Mouse (Mus musculus) heart, adult 2 months (tissue): ENCODE data around the gene Psmd8. TPM values are rescaled to one million over a fixed set of nuclear protein-coding genes. Genes with fewer than 3 reads are reported as not detected.

Source experiments
- DNase-seq, 2 experiments: peaks; one replicate each; pipeline ENCODE4 v3.0.0; 2021
- H3K27ac ChIP-seq: fragments of 200-600 bp; 2 replicates; pipeline ENCODE4 v1.8.1; 2022
- H3K27me3 ChIP-seq: fragments of 200-500 bp; 2 replicates; pipeline ENCODE4 v1.6.1; 2012; ENCODE audit warnings: mild to moderate bottlenecking, low read length, inconsistent platforms, mixed read lengths; ENCODE audit not compliant: control insufficient read depth, insufficient read depth
- H3K36me3 ChIP-seq: fragments of 200-500 bp; 2 replicates; pipeline ENCODE4 v1.6.1; 2012; ENCODE audit warnings: low read length, inconsistent platforms; ENCODE audit not compliant: control insufficient read depth, insufficient read depth
- H3K4me1 ChIP-seq: fragments of 200-500 bp; 2 replicates; pipeline ENCODE4 v1.6.1; 2011; ENCODE audit warnings: low read length; ENCODE audit not compliant: control insufficient read depth, insufficient read depth
- H3K4me3 ChIP-seq: fragments of 200-600 bp; 2 replicates; pipeline ENCODE4 v1.8.1; 2022
- H3K79me2 ChIP-seq: fragments of 200-500 bp; replicated peaks from 2 replicates; pipeline ENCODE4 v1.6.1; 2012; ENCODE audit warnings: mild to moderate bottlenecking, inconsistent platforms, low read length, moderate library complexity, mixed read lengths; ENCODE audit not compliant: control insufficient read depth, insufficient read depth
- H3K9ac ChIP-seq: fragments of 200-500 bp; 2 replicates; pipeline ENCODE4 v1.6.1; 2012; ENCODE audit warnings: low read depth, mild to moderate bottlenecking, control low read depth, inconsistent platforms, low read length, mixed read lengths
- CTCF ChIP-seq: fragments of 200-600 bp; IDR thresholded peaks from 2 replicates; pipeline ENCODE4 v1.8.1; 2022; ENCODE audit warnings: antibody characterized with exemption, mild to moderate bottlenecking, moderate library complexity
- EP300 ChIP-seq: fragments of 200-500 bp; IDR thresholded peaks from 2 replicates; pipeline ENCODE4 v1.6.1; 2011; ENCODE audit warnings: low read depth, low read length, control low read depth; ENCODE audit not compliant: insufficient read depth
- POLR2A ChIP-seq: fragments of 200-500 bp; IDR thresholded peaks from 2 replicates; pipeline ENCODE4 v1.6.1; 2011; ENCODE audit warnings: mild to moderate bottlenecking, low read depth, low read length, control low read depth; ENCODE audit not compliant: insufficient read depth
- WGBS: fragments of 180-500 bp; shearing (Covaris S2); methylation state at CpG from one replicate; pipeline ENCODE4 v1.1.7; 2018; 5-methylcytosine and 5-hydroxymethylcytosine counted together
- intact Hi-C: fragments of 180-260 bp; cut with DNase I; formaldehyde crosslinking; loops from one replicate; pipeline ENCODE4 v1.15.1; 2025
- polyA plus RNA-seq: library from polyadenylated mRNA; depleted of rRNA; stranded (reverse); fragments of >200 nt; gene quantifications from 2 replicates; pipeline ENCODE4 v1.2.3, GENCODE M21; 2012
- total RNA-seq, 2 experiments: library from RNA; stranded (reverse); gene quantifications; 2 replicates each; pipeline ENCODE4 v1.2.3; 2021

Gene Psmd8
- total and polyA plus RNA-seq, 3 experiments, result 103 to 120 (median 116) TPM

DNA sequence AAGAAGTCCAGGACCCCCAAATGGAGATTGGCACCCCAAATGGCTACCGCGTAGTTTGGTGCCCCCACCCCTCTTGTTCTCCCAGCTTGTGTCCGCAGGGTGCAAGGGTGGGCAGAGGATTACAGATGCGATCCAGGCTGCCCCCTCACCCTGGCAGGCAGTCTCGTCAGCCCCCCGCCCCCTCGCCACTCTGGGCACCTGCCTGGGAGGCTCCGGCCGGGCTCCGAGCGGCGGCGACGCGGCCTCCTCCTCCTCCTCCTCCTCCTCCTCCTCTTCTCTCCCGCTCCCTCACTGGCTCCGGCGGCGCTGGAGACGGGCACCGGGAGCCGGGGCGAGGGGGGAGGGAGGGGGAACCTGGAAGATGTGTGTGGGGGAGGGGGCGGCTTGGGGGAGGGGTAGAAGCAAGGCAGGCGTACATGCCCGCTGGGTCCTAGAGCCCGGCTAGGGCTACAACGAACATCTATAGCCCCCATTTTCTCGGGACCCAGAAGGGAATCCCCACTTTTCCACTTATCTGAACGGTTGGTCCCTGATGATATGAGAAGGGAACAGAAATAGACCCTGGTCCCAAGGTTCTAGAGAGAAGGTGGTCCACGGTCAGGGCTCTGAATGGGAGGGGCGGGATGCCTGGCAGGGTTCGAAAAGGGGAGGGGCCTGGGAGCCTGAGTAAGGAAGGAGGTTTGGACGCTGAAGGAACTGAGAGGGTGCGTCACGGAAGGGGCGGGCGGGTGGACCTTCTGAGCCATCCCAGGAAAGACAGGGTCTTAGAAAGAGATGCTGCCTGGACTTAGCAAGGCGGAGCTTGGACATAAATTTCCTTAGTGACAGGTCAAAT, 11.1 kb downstream of the Psmd8 start:
- peak; percentile 78 to 83 for DNase-seq
- peaks cover 2% of the 10 kb centered on the region; the same call in 1 of the 2 replicates for H3K4me1 ChIP-seq
- intact Hi-C loops, result loop anchor here (2.0 to 10.0 kb wide), 2 partner anchors 13 to 355 kb away; partner anchors contain the start of gene Fam98c
- peak overlapping the region; percentile 67; the same call in 1 of the 2 replicates for H3K27ac ChIP-seq
- H3K79me2 ChIP-seq, result no peaks in the 10 kb centered on the region
- H3K36me3 ChIP-seq, result no peaks in the 10 kb centered on the region
- peak overlapping the region; percentile 75 for H3K4me3 ChIP-seq
- H3K9ac ChIP-seq, result peak overlapping the region; percentile 71
- no peak for TF ChIP-seq EP300
- TF ChIP-seq CTCF, result no peak
- no peak for TF ChIP-seq POLR2A
- H3K27me3 ChIP-seq, result peaks cover 6% of the 10 kb centered on the region; the same call in 1 of the 2 replicates
- WGBS, result under 1% methylated on average over 32 of the region's 39 CpGs

DNA sequence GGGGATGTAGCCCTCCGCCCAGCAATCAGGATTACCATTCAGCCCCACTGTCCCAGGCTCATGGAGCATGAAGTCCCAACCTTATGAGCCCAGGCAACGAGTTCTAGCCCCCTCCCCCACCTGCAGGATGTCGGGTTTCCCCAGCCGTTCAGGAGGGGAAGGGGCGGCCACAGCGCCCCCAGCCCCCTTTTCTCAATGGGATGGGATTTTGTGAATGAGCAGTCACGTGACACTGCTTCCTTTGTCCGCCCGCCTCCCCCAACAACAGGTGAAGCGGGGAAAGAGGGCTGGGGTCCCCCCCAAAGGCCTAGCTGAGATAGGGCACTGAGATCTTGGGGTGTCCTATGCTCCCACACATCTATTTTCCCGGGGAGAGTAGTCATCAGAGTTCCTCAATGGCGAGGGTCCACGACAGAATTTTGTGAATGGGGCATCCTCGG, 11.7 kb downstream of the Psmd8 start:
- peaks cover 6% of the 10 kb centered on the region; the same call in 1 of the 2 replicates for H3K27me3 ChIP-seq
- 3% methylated on average over 14 of the region's 14 CpGs for WGBS
- peaks cover 2% of the 10 kb centered on the region; the same call in 1 of the 2 replicates for H3K4me1 ChIP-seq
- no peaks in the 10 kb centered on the region for H3K36me3 ChIP-seq
- H3K4me3 ChIP-seq, result peak overlapping the region; percentile 75
- no peak overlapping the region for H3K27ac ChIP-seq
- intact Hi-C loops, result no loop called here
- TF ChIP-seq EP300, result no peak
- no peak for TF ChIP-seq POLR2A
- TF ChIP-seq CTCF, result no peak
- no peak for DNase-seq
- H3K9ac ChIP-seq, result peak overlapping the region; percentile 71
- no peaks in the 10 kb centered on the region for H3K79me2 ChIP-seq

DNA sequence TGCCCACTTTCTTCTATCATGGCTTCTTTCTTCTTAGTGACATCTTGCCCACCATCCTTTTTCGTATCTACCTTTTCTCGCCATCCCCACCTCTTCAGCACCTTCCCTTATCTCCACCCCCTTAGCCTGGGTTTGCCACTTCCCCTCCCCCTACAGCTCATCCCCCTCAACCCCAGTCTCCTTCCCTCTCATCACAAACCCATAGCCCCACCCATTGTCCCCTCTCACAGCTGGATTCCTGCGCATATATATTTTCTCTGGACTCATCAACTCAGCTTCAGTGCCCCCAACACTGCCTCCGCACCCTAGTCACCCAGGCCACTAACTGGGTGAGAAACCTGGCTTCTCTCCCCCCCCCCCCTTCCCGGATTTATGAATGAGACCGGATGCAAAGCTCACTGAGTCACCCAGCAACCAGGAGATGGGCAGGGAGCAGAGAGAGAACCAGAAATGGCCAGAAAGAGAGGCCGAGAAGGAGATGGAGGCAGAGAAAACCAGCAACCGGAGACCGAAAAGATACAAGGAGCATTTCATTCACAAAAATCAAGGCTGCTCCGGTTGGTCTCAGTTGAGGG, 12.3 kb downstream of the Psmd8 start:
- intact Hi-C loops, result no loop called here
- Histone ChIP-seq H3K27me3 (peaks cover 6% of the 10 kb centered on the region; the same call in 1 of the 2 replicates), H3K27ac (no peak overlapping the region), H3K4me1 (peaks cover 2% of the 10 kb centered on the region; the same call in 1 of the 2 replicates), H3K4me3 (no peak overlapping the region), H3K79me2 (no peaks in the 10 kb centered on the region), H3K9ac (no peak overlapping the region), H3K36me3 (no peaks in the 10 kb centered on the region)
- no peak for TF ChIP-seq EP300
- TF ChIP-seq POLR2A, result no peak
- TF ChIP-seq CTCF, result no peak
- no peak for DNase-seq
- 27% methylated on average over 10 of the region's 10 CpGs for WGBS

DNA sequence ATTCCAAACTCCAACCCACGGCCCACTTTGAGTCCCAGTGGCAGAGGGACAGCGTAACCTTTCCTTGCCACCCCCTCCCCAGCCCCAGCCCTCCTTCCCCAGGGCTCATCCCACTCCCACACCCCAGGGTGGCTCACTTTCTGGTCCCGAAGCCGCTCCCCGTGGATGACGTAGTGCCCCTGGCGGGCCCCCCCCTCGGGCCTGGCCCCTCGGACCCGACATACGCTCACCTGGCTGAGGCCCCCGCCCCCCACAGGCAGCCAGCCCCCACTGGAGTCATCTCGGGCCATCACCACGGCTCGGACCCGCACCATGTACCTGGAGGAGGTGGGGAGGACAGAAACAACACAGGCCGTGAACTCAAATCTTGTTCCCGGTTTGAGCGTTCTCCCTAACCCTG, 12.8 kb downstream of the Psmd8 start:
- intact Hi-C loops, result no loop called here
- H3K79me2 ChIP-seq, result no peaks in the 10 kb centered on the region
- H3K36me3 ChIP-seq, result no peaks in the 10 kb centered on the region
- peaks cover 6% of the 10 kb centered on the region; the same call in 1 of the 2 replicates for H3K27me3 ChIP-seq
- WGBS, result 36% methylated on average over 18 of the region's 19 CpGs
- no peak for TF ChIP-seq CTCF
- no peak for TF ChIP-seq EP300
- TF ChIP-seq POLR2A, result no peak
- no peak overlapping the region for H3K27ac ChIP-seq
- H3K4me3 ChIP-seq, result no peak overlapping the region
- H3K4me1 ChIP-seq, result peaks cover 2% of the 10 kb centered on the region; the same call in 1 of the 2 replicates
- no peak for DNase-seq
- H3K9ac ChIP-seq, result no peak overlapping the region

DNA sequence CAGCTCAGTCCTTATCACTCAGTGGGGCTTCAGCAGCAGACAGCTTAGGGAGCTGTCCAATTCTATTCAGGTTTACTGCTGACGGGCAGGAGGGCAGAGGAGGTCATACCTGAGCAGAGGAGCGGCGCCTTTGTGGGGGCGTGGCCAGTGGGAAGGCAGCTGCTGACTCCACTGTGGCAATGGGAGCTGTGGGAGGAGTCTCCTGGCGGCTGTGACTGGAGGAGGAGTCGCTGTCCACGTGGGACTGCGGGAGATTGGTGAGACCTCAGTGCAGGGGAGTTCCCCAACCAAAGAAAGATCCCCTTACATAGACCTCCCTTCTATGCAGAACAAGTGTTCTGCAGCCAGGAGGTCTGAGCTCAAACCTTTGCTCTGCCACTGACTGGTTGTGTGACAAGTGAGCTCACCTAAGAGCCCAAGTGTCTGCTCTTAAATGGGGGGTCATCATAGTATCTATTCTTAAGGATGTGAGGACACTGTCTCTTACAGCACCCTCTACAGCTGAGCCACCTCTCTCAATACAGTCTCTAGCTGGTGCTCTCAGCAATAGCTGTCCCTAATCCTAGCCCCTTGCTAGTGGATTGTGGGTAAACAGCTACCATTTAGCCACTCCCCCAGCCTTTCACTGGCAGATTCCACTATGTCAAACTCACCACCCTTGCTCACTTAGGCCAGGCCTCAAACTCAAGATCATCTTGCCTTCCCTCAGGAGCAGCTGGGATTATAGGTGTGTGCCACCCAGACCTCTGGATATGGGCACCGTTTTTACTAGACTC, 17.6 kb downstream of the Psmd8 start:
- H3K4me3 ChIP-seq, result no peak overlapping the region
- no peak overlapping the region for H3K27ac ChIP-seq
- DNase-seq, result peak in 1 of 2 experiments; percentile 40
- peaks cover 1% of the 10 kb centered on the region; the same call in 1 of the 2 replicates for H3K27me3 ChIP-seq
- no peak overlapping the region for H3K9ac ChIP-seq
- intact Hi-C loops, result no loop called here
- no peaks in the 10 kb centered on the region for H3K36me3 ChIP-seq
- 32% methylated on average over 9 of the region's 9 CpGs for WGBS
- H3K4me1 ChIP-seq, result no peaks in the 10 kb centered on the region
- H3K79me2 ChIP-seq, result no peaks in the 10 kb centered on the region
- TF ChIP-seq CTCF (no peak), EP300 (no peak), POLR2A (no peak)

DNA sequence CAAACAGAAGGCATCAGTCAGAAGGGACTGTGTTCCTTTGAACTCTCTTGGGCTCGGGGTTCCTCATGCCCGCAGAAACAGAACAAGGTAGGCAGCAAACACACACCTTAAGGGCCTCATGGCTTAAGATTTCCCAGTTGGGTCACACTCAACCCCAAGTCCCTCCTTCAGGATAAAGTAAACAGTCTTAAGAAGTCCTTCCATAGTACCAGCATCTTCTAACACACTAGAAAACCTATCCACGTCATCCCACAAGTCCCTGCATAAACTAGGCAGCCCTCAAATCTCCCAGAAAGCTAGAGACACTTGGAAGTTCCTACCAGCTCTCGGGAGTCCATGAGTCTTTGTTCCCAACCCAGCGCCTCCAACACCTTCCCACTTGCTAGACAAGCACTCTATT, 18.2 kb downstream of the Psmd8 start:
- DNase-seq, result no peak
- H3K79me2 ChIP-seq, result no peaks in the 10 kb centered on the region
- no peak overlapping the region for H3K9ac ChIP-seq
- H3K27ac ChIP-seq, result no peak overlapping the region
- H3K4me1 ChIP-seq, result no peaks in the 10 kb centered on the region
- no peak overlapping the region for H3K4me3 ChIP-seq
- no peak for TF ChIP-seq EP300
- no peak for TF ChIP-seq POLR2A
- WGBS, result 82% methylated on average over 5 of the region's 5 CpGs
- no peaks in the 10 kb centered on the region for H3K36me3 ChIP-seq
- H3K27me3 ChIP-seq, result peaks cover 1% of the 10 kb centered on the region; the same call in 1 of the 2 replicates
- intact Hi-C loops, result no loop called here
